Mouse (Mus musculus): ENCODE results near the gene Iqsec1. TPM values are rescaled to one million over a fixed set of nuclear protein-coding genes. Genes with fewer than 3 reads are reported as not detected.

The Iqsec1 gene
- total and polyA plus RNA-seq, 2 experiments from 2014 or later, result 21.8 to 103 TPM

GRCm38 (mm10) chr6:90953349-90953748 lies 35.1 kb downstream of the Iqsec1 start:
- Histone ChIP-seq H3K27me3 (ENCODE audit: insufficient read depth, low read length) (no peaks in the 10 kb centered on the region), H3K4me2 (ENCODE audit: low read depth) (no peak overlapping the region), H3K9ac (no peak overlapping the region), H3K36me3 (ENCODE audit: insufficient read depth) (no peaks in the 10 kb centered on the region), H3K4me1 (ENCODE audit: insufficient read depth) (no peaks in the 10 kb centered on the region), H3K9me3 (ENCODE audit: low read length) (no peaks in the 10 kb centered on the region), H3K4me3 (ENCODE audit: low read depth, low read length) (no peak overlapping the region), H3K27ac (ENCODE audit: low read depth, low read length) (no peak overlapping the region)
- WGBS, result 86% methylated on average over 4 of the region's 4 CpGs
- ATAC-seq (no peak), DNase-seq (no peak)
- no peak for TF ChIP-seq CTCF (IDR thresholded peaks at IDR 0.05; ENCODE audit: low read depth)

GRCm38 (mm10) chr6:90950936-90951335 lies 37.5 kb downstream of the Iqsec1 start:
- DNase-seq (no peak), ATAC-seq (no peak)
- Histone ChIP-seq H3K27ac (ENCODE audit: low read depth, low read length) (no peak overlapping the region), H3K36me3 (ENCODE audit: insufficient read depth) (no peaks in the 10 kb centered on the region), H3K9ac (no peak overlapping the region), H3K27me3 (ENCODE audit: insufficient read depth, low read length) (no peaks in the 10 kb centered on the region), H3K4me1 (ENCODE audit: insufficient read depth) (no peaks in the 10 kb centered on the region), H3K9me3 (ENCODE audit: low read length) (no peaks in the 10 kb centered on the region), H3K4me2 (ENCODE audit: low read depth) (no peak overlapping the region), H3K4me3 (ENCODE audit: low read depth, low read length) (no peak overlapping the region)
- WGBS, result 83% methylated on average over 2 of the region's 2 CpGs
- no peak for TF ChIP-seq CTCF (IDR thresholded peaks at IDR 0.05; ENCODE audit: low read depth)

GRCm38 (mm10) chr6:90948097-90948496 lies 40.4 kb downstream of the Iqsec1 start:
- WGBS, result 67% methylated on average over 1 of the region's 1 CpGs
- no peaks in the 10 kb centered on the region for H3K36me3 ChIP-seq (ENCODE audit: insufficient read depth)
- ATAC-seq, result no peak

GRCm38 (mm10) chr6:90945560-90946230 lies 42.8 kb downstream of the Iqsec1 start:
- Histone ChIP-seq H3K4me1 (ENCODE audit: insufficient read depth) (no peaks in the 10 kb centered on the region), H3K4me2 (ENCODE audit: low read depth) (no peak overlapping the region), H3K9ac (no peak overlapping the region), H3K4me3 (ENCODE audit: low read depth, low read length) (no peak overlapping the region), H3K27ac (ENCODE audit: low read depth, low read length) (no peak overlapping the region), H3K9me3 (ENCODE audit: low read length) (no peaks in the 10 kb centered on the region), H3K27me3 (ENCODE audit: insufficient read depth, low read length) (no peaks in the 10 kb centered on the region), H3K36me3 (ENCODE audit: insufficient read depth) (no peaks in the 10 kb centered on the region)
- ATAC-seq, result no peak
- WGBS, result 55% methylated on average over 2 of the region's 2 CpGs
- TF ChIP-seq CTCF (IDR thresholded peaks at IDR 0.05; ENCODE audit: low read depth), result no peak
- DNase-seq, result no peak

More at GRCm38 (mm10) chr6:90948097-90948496, 40.4 kb downstream of the Iqsec1 start:
- Histone ChIP-seq H3K4me2 (ENCODE audit: low read depth) (no peak overlapping the region), H3K4me3 (ENCODE audit: low read depth, low read length) (no peak overlapping the region), H3K9me3 (ENCODE audit: low read length) (no peaks in the 10 kb centered on the region), H3K27ac (ENCODE audit: low read depth, low read length) (no peak overlapping the region), H3K27me3 (ENCODE audit: insufficient read depth, low read length) (no peaks in the 10 kb centered on the region), H3K4me1 (ENCODE audit: insufficient read depth) (no peaks in the 10 kb centered on the region), H3K9ac (no peak overlapping the region)
- TF ChIP-seq CTCF (IDR thresholded peaks at IDR 0.05; ENCODE audit: low read depth), result no peak
- no peak for DNase-seq

- H3K4me1 ChIP-seq (ENCODE audit: insufficient read depth), result no peaks in the 10 kb centered on the region
- H3K27ac ChIP-seq (ENCODE audit: low read depth, low read length), result no peak overlapping the region
- H3K4me2 ChIP-seq (ENCODE audit: low read depth), result no peak overlapping the region
- H3K9ac ChIP-seq, result no peak overlapping the region
- H3K27me3 ChIP-seq (ENCODE audit: insufficient read depth, low read length), result no peaks in the 10 kb centered on the region
- DNase-seq (no peak), ATAC-seq (no peak)
- H3K9me3 ChIP-seq (ENCODE audit: low read length), result no peaks in the 10 kb centered on the region
- no peaks in the 10 kb centered on the region for H3K36me3 ChIP-seq (ENCODE audit: insufficient read depth)
- H3K4me3 ChIP-seq (ENCODE audit: low read depth, low read length), result no peak overlapping the region
- 55% methylated on average over 3 of the region's 3 CpGs for WGBS
- no peak for TF ChIP-seq CTCF (IDR thresholded peaks at IDR 0.05; ENCODE audit: low read depth)
Measured at GRCm38 (mm10) chr6:90941257-90941656, 47.2 kb downstream of the Iqsec1 start.

- Histone ChIP-seq H3K9ac (no peak overlapping the region), H3K4me1 (ENCODE audit: insufficient read depth) (no peaks in the 10 kb centered on the region), H3K27me3 (ENCODE audit: insufficient read depth, low read length) (no peaks in the 10 kb centered on the region), H3K9me3 (ENCODE audit: low read length) (no peaks in the 10 kb centered on the region), H3K4me3 (ENCODE audit: low read depth, low read length) (no peak overlapping the region), H3K27ac (ENCODE audit: low read depth, low read length) (no peak overlapping the region), H3K4me2 (ENCODE audit: low read depth) (no peak overlapping the region), H3K36me3 (ENCODE audit: insufficient read depth) (no peaks in the 10 kb centered on the region)
- no peak for TF ChIP-seq CTCF (IDR thresholded peaks at IDR 0.05; ENCODE audit: low read depth)
- WGBS, result 93% methylated on average over 3 of the region's 3 CpGs
- ATAC-seq (no peak), DNase-seq (no peak)
Measured at GRCm38 (mm10) chr6:90933656-90934055, 54.8 kb downstream of the Iqsec1 start.

GRCm38 (mm10) chr6:90928806-90929205 lies 59.7 kb downstream of the Iqsec1 start:
- no peak for DNase-seq
- no peak overlapping the region for H3K4me2 ChIP-seq (ENCODE audit: low read depth)
- no peaks in the 10 kb centered on the region for H3K27me3 ChIP-seq (ENCODE audit: insufficient read depth, low read length)
- ATAC-seq, result no peak
- H3K4me1 ChIP-seq (ENCODE audit: insufficient read depth), result no peaks in the 10 kb centered on the region
- no peak overlapping the region for H3K27ac ChIP-seq (ENCODE audit: low read depth, low read length)
- 87% methylated on average over 2 of the region's 2 CpGs for WGBS
- no peak overlapping the region for H3K9ac ChIP-seq
- H3K4me3 ChIP-seq (ENCODE audit: low read depth, low read length), result no peak overlapping the region
- H3K36me3 ChIP-seq (ENCODE audit: insufficient read depth), result no peaks in the 10 kb centered on the region
- no peak for TF ChIP-seq CTCF (IDR thresholded peaks at IDR 0.05; ENCODE audit: low read depth)
- H3K9me3 ChIP-seq (ENCODE audit: low read length), result no peaks in the 10 kb centered on the region

Data from forebrain, postnatal 0 days (tissue).